Mouse (Mus musculus): Measurements from ENCODE around the gene Fam19a3. TPM values are rescaled to one million over a fixed set of nuclear protein-coding genes. Genes with fewer than 3 reads are reported as not detected.
"Not testable (repeated sequence)": the region's sequence is repeated elsewhere in the genome, so short reads cannot be mapped to it uniquely, and the experiment has no call there.

The Fam19a3 gene
- polyA plus RNA-seq, 1 experiment from 2014 or later: 0.32 TPM

DNA sequence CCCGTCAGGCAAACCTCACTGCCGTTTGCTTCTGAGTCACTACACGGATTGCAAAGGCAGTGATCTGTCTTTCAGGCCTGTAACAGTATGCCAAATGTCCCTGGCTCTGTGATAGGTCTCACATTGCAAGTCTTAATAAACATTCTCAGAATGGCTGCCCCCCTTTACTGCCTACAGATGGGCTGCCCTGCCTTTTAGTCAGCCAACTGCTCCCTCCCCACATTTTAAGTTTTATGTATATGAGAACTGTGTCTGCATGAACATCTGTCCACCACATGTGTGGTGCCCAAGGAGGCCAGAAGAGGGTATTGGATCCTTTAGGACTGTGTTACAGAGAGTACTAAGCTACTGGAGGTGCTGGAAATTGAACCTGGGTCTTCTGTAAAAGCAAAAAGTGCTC is 10.7 kb downstream of the Fam19a3 start:
- in situ Hi-C loops (cut with MboI; ENCODE audit: low pct_unique_long_range_greater_than_20kb): loop anchor here (10.0 kb wide), 1 partner anchor 56 kb away; no protein-coding TSS in a partner anchor
- ChIA-PET CTCF (interaction anchor here (3.4 to 4.9 kb wide), 3 partner anchors 9 to 58 kb away, joined by 15 to 25 read pairs (median 19); no protein-coding TSS in a partner anchor), POLR2A (interaction anchor here (0.8 kb wide), 1 partner anchor 54 kb away, joined by 3 read pairs; no protein-coding TSS in a partner anchor)
- TF ChIP-seq CTCF (IDR thresholded peaks at IDR 0.05): no peak
- no peaks in the 10 kb centered on the region for H3K27me3 ChIP-seq
- DNase-seq (ENCODE audit: low read depth, low spot score): no peak
- no peak for ATAC-seq

DNA sequence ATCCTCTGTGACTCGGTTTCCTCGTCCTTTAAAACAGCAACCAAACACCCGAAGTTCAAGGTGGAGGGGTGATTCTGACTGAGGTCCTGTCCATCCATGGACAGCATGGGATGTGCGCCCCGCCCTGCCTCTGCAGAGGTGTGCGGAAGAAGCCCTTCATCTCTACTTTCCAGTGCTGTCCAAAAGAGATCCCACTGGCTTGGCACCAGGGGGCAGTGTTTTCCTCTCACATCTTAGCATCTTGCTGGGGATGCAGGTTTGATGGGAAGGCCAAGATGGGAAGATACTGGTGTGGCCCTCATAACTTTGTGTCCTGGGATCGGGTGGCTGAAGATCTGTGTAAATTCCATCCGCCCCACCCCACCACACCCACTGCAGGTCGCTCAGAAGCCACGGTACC is 11.6 kb downstream of the Fam19a3 start:
- DNase-seq (ENCODE audit: low read depth, low spot score): no peak
- no peak for TF ChIP-seq CTCF (IDR thresholded peaks at IDR 0.05)
- in situ Hi-C loops (cut with MboI; ENCODE audit: low pct_unique_long_range_greater_than_20kb): loop anchor here (10.0 kb wide), 1 partner anchor 55 kb away; no protein-coding TSS in a partner anchor
- H3K27me3 ChIP-seq: no peaks in the 10 kb centered on the region
- POLR2A ChIA-PET: interaction anchor here (0.8 kb wide), 1 partner anchor 53 kb away, joined by 3 read pairs; no protein-coding TSS in a partner anchor
- CTCF ChIA-PET: interaction anchor here (0.9 to 4.9 kb wide), 7 partner anchors 10 to 57 kb away, joined by 3 to 25 read pairs (median 4); partner anchors contain the start of gene Rhoc
- peak; percentile 38 for ATAC-seq

DNA sequence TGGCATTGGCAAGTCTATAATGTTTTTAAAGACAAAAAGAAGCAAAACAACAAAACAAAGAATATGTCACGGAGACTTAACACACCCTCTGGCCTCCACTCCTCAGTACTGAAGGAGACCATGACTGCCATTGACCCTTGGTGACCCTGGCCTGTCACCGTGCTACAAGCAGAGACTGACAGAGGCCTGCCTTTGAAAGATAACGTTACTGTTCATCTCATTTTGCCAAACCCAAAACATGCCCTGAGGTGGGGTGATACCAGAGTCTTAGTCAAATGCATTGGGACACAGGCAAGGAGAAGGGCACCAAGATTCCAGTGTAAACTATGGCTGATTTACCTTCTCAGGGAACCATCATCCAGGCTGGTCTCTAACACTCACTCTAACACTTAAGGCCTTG is 12.5 kb downstream of the Fam19a3 start:
- in situ Hi-C loops (cut with MboI; ENCODE audit: low pct_unique_long_range_greater_than_20kb): no loop called here
- ChIA-PET POLR2A (no interaction called here), CTCF (interaction anchor here (0.9 to 4.9 kb wide), 8 partner anchors 10 to 290 kb away, joined by 3 to 25 read pairs (median 4); partner anchors contain the start of gene Rhoc)
- no peak for TF ChIP-seq CTCF (IDR thresholded peaks at IDR 0.05)
- ATAC-seq (no peak), DNase-seq (ENCODE audit: low read depth, low spot score) (no peak)
- no peaks in the 10 kb centered on the region for H3K27me3 ChIP-seq

DNA sequence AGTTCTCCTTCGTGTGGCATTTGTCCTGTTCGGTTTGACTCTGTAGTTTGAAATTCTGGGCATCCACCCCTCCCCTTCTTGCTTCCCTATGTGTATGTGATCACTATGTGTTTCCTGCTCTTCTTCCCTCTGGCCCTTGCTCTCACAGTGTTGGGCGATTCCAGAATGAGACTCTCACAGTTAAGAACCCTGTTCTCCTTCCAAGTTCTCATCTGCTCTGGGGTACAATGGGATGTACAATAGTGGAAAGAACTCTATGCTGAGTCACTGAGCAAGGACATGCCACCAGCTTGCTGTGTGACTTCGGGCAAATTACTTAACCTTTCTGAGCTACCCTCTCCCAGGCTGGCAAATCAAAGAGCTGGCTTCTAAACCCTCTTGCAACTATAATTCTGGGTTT is 13.9 kb downstream of the Fam19a3 start:
- no peaks in the 10 kb centered on the region for H3K27me3 ChIP-seq
- TF ChIP-seq CTCF (IDR thresholded peaks at IDR 0.05): no peak
- DNase-seq (ENCODE audit: low read depth, low spot score) (no peak), ATAC-seq (no peak)
- in situ Hi-C loops (cut with MboI; ENCODE audit: low pct_unique_long_range_greater_than_20kb): no loop called here
- ChIA-PET CTCF (interaction anchor here (0.9 to 4.9 kb wide), 3 partner anchors 9 to 55 kb away, joined by 4 to 25 read pairs (median 15); no protein-coding TSS in a partner anchor), POLR2A (no interaction called here)

DNA sequence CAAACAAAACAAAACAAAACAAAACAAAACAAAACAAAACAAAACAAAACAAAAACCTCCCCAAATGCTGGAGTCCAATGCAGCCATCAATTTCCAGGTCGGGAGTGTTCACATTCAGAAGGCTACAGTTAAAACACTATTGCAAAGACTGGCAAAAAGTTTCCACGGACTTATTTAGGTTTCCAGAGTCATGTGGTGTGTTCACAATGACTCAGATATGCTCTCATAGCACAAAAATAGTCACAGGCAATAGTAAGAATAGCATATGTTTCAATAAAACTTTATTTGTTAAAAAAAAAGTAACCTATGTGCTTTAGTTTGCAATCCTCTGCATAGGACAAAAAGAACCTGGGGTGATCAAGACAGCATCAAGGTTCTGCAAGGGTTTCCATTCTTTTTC is 14.5 kb downstream of the Fam19a3 start:
- POLR2A ChIA-PET: no interaction called here
- in situ Hi-C loops (cut with MboI; ENCODE audit: low pct_unique_long_range_greater_than_20kb): no loop called here
- DNase-seq (ENCODE audit: low read depth, low spot score): no peak
- no peaks in the 10 kb centered on the region for H3K27me3 ChIP-seq
- CTCF ChIA-PET: no interaction called here
- no peak for TF ChIP-seq CTCF (IDR thresholded peaks at IDR 0.05)
- no peak for ATAC-seq

DNA sequence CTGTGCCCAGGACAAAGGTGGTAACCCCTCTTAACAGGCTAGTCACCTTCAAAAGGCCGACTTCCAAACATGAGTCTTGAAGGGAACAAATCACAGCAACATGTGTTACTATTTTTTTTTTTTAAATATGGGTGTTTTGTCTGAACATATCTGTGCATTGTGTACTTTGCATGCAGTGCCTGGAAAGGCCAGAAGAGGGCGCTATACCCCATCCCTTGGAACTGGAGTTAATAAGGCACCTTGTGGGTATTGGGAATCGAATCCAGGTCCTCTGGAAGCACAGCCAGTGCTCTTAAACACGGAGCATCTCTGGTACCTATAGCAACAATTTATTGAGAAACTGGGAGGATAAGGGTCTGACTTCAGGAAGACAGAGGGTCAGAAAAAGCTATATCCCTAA is 16.6 kb downstream of the Fam19a3 start:
- ChIA-PET CTCF (interaction anchor here (0.9 to 2.2 kb wide), 11 partner anchors 8 to 117 kb away, joined by 3 to 9 read pairs (median 4); partner anchors contain the start of gene Ppm1j), POLR2A (no interaction called here)
- in situ Hi-C loops (cut with MboI; ENCODE audit: low pct_unique_long_range_greater_than_20kb): no loop called here
- ATAC-seq: no peak
- H3K27me3 ChIP-seq: no peaks in the 10 kb centered on the region
- no peak for DNase-seq (ENCODE audit: low read depth, low spot score)
- TF ChIP-seq CTCF (IDR thresholded peaks at IDR 0.05): no peak

DNA sequence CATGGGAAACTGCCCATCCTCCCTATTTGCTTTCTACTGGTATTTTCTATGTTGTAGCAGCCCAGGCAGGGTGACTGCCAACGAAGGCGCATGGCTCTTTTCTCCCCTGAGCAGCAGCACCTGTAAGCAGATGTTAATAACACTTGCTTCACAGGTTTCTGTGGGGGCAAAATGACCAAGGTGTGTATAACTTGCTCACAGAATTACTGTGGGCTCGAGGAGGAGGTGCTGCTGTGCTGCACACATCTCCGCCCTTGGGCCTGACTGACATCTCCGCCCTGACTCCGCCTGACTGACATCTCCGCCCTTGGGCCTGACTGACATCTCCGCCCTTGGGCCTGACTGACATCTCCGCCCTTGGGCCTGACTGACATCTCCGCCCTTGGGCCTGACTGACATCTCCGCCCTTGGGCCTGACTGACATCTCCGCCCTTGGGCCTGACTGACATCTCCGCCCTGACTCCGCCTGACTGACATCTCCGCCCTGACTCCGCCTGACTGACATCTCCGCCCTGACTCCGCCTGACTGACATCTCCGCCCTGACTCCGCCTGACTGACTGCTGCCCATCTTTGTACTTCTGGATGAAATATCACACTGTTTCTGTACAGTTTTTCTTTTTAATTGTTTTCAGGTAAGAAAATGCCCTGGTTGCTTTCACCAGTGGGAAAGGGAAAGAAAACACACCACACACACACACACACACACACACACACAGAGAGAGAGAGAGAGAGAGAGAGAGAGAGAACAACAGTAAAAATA is 19.4 kb downstream of the Fam19a3 start:
- in situ Hi-C loops (cut with MboI; ENCODE audit: low pct_unique_long_range_greater_than_20kb); DNase-seq (ENCODE audit: low read depth, low spot score); ATAC-seq; H3K27me3 ChIP-seq: not testable (repeated sequence)
- CTCF ChIA-PET: interaction anchor here (1.7 kb wide), 1 partner anchor 26 kb away, joined by 3 read pairs; the partner anchor contains the start of gene Rhoc
- POLR2A ChIA-PET: interaction anchor here (0.6 kb wide), 1 partner anchor 255 kb away, joined by 3 read pairs; no protein-coding TSS in a partner anchor

DNA sequence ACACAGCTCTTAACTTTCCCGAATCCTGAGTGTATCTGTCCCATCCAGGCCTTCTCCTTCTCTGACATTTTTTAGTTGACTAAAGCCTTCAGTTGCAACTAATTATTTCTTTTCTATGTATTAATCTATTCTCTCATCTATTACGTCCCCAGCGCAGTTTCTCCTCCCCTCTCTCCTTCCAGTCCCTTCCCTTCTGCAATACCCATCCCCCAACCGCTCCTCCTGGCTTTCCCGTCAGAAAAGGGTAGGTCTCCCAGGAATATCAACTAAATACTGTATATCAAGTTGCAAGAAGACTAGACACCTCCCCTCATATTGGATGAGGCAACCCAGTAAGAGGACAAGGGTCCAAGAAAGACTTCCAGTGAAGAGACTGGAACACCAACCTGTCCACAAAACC is 22.8 kb downstream of the Fam19a3 start:
- CTCF ChIA-PET: interaction anchor here (1.1 to 3.2 kb wide), 13 partner anchors 10 to 300 kb away, joined by 3 to 19 read pairs (median 6); partner anchors contain the start of gene Ppm1j
- ATAC-seq: no peak
- POLR2A ChIA-PET: no interaction called here

DNA sequence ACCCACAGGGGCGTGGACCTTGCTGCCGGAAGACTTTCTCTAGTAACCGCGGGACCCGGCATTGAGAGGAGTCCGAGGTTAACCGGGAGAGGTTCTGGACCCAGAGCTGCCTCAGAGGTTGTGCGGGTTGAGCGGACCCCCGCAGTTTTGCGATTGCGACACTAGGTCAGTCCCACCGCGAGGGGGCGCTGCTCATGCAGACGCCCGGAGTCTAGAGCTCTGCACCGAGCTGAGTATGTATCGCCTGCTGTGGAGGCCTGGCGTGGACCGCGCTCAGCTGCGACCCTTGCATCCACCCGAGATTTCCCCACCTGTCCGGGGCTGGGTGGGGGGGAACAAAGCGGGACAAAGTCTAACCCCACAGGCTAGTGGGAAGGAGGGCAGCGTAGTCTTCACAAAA is 23.2 kb downstream of the Fam19a3 start:
- POLR2A ChIA-PET: interaction anchor here (0.7 kb wide), 1 partner anchor 24 kb away, joined by 3 read pairs; no protein-coding TSS in a partner anchor
- DNase-seq (ENCODE audit: low read depth, low spot score) (no peak), ATAC-seq (no peak)
- H3K27me3 ChIP-seq: no peaks in the 10 kb centered on the region
- CTCF ChIA-PET: interaction anchor here (0.8 to 3.2 kb wide), 15 partner anchors 9 to 301 kb away, joined by 3 to 19 read pairs (median 5); partner anchors contain the start of gene Ppm1j
- TF ChIP-seq CTCF (IDR thresholded peaks at IDR 0.05): peak; percentile 96
- in situ Hi-C loops (cut with MboI; ENCODE audit: low pct_unique_long_range_greater_than_20kb): no loop called here

More for the DNA sequence above, 22.8 kb downstream of the Fam19a3 start:
- DNase-seq (ENCODE audit: low read depth, low spot score): no peak
- in situ Hi-C loops (cut with MboI; ENCODE audit: low pct_unique_long_range_greater_than_20kb): no loop called here
- H3K27me3 ChIP-seq: no peaks in the 10 kb centered on the region
- no peak for TF ChIP-seq CTCF (IDR thresholded peaks at IDR 0.05)

DNA sequence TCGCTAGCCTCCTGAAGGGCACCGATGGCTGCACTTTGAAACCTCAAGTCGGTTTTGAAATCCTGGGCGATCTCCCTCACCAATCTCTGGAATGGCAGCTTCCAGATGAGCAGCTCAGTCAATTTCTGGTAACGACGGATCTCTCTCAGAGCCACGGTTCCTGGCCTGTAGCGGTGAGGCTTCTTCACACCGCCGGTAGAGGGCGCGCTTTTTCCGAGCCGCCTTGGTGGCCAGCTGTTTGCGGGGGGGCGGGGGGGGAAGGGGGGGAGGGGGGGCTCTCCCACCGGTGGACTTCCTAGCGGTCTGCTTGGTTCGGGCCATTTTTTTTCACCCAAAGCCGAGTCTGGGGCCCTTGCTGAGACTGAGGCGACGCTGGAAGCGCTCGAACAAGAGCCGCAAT is 28.8 kb downstream of the Fam19a3 start:
- POLR2A ChIA-PET; in situ Hi-C loops (cut with MboI; ENCODE audit: low pct_unique_long_range_greater_than_20kb); ATAC-seq; H3K27me3 ChIP-seq; DNase-seq (ENCODE audit: low read depth, low spot score): not testable (repeated sequence)
- CTCF ChIA-PET: interaction anchor here (0.8 to 1.1 kb wide), 2 partner anchors 8 to 39 kb away, joined by 3 to 4 read pairs; no protein-coding TSS in a partner anchor

DNA sequence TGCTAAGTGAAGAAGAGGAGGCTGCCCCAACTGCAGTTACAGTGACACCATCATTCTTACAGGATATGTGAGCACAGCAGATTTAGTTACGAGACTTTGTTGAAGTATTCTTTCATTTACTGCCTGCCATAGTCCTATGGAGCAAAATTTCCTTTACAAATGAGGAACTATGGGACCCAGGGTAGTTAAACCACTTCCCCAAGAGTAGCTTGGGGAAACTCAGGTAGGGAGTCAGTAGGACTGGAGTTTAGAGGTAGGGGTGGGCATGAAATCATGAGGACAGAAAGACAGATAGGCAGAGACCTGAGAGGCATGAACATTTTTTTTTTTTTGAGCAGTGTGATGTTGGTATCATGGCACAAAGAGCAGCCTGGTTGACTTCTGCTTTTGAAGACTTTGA is 37.8 kb downstream of the Fam19a3 start:
- in situ Hi-C loops (cut with MboI; ENCODE audit: low pct_unique_long_range_greater_than_20kb): no loop called here
- ATAC-seq: no peak

More for the DNA sequence above, 37.8 kb downstream of the Fam19a3 start:
- CTCF ChIA-PET: interaction anchor here (1.0 kb wide), 1 partner anchor 9 kb away, joined by 3 read pairs; no protein-coding TSS in a partner anchor
- no peak for DNase-seq (ENCODE audit: low read depth, low spot score)
- no peaks in the 10 kb centered on the region for H3K27me3 ChIP-seq
- no peak for TF ChIP-seq CTCF (IDR thresholded peaks at IDR 0.05)
- POLR2A ChIA-PET: no interaction called here
